Comparison of ENCODE assay signal across 35 mouse cellular contexts in the genomic region with DNA sequence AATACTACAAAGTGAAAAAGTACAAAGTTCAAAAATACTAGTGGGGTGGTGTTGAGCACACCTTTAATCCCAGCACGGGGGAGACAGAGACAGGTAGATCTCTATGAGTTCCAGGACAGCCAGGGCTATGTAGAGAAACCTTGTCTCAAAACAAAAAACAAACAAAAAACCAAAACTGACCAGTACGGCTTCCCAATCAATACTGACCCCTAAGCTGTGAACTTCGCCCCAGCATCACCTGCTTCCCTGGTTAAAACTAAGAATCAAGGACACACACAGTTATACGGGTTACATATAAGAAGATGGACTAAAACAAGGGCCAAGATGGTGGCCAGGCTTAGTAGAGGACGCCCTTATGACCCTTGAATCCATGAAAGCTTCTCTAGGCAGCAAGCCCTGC. TPM values are rescaled to one million over a fixed set of nuclear protein-coding genes. Genes with fewer than 3 reads are reported as not detected.
"Had no signal": no experiment of that assay in that cellular context is flagged by ENCODE, and none has a peak within 500 bp of the region (broad histone marks: within the 10 kb centered on the region; RNA-seq: fewer than 3 reads in every experiment).

No protein-coding gene starts in this region.

- DNase-seq: heart, postnatal 10 days; heart, postnatal 14 days; heart, postnatal 36 days; heart, postnatal 4 days; kidney, adult 11 months; kidney, adult 18-20 months; kidney, adult 2 months; kidney, adult 8-10 months; kidney, adult 9 months; kidney, postnatal 10 days; kidney, postnatal 14 days; kidney, postnatal 25 days; kidney, postnatal 36 days; kidney, postnatal 4 days; layer of hippocampus, adult 9-11 months; layer of hippocampus, postnatal 36 days had no signal

- H3K9ac ChIP-seq: heart, embryonic 12.5 days; heart, embryonic 13.5 days; heart, embryonic 15.5 days; hindbrain, embryonic 12.5 days; hindbrain, embryonic 13.5 days; hindbrain, embryonic 14.5 days; hindbrain, embryonic 15.5 days; intestine, embryonic 15.5 days; kidney, embryonic 15.5 days had no signal

- H3K4me2 ChIP-seq: heart, embryonic 11.5 days; heart, embryonic 12.5 days; heart, embryonic 13.5 days; heart, embryonic 15.5 days; hindbrain, embryonic 12.5 days; hindbrain, embryonic 13.5 days; hindbrain, embryonic 14.5 days; hindbrain, embryonic 15.5 days; intestine, embryonic 15.5 days; kidney, embryonic 15.5 days had no signal

- H3K9me3 ChIP-seq: heart, embryonic 10.5 days; heart, embryonic 12.5 days; heart, embryonic 13.5 days; heart, embryonic 15.5 days; hindbrain, embryonic 10.5 days; hindbrain, embryonic 12.5 days; hindbrain, embryonic 13.5 days; hindbrain, embryonic 15.5 days; intestine, embryonic 15.5 days; kidney, embryonic 15.5 days had no signal

- H3K36me3 ChIP-seq: heart, embryonic 10.5 days; heart, embryonic 12.5 days; heart, embryonic 13.5 days; heart, embryonic 15.5 days; intestine, embryonic 15.5 days; kidney, embryonic 15.5 days had no signal

- H3K27ac ChIP-seq: heart, embryonic 10.5 days; heart, embryonic 13.5 days; heart, embryonic 15.5 days; hindbrain, embryonic 10.5 days; hindbrain, embryonic 12.5 days; hindbrain, embryonic 13.5 days; hindbrain, embryonic 14.5 days; hindbrain, embryonic 15.5 days; hindbrain, postnatal 0 days; intestine, embryonic 15.5 days; kidney, embryonic 15.5 days; kidney, postnatal 0 days; layer of hippocampus, adult 2 months had no signal

- H3K4me3 ChIP-seq: heart, embryonic 10.5 days; heart, embryonic 12.5 days; heart, embryonic 13.5 days; heart, embryonic 15.5 days; hindbrain, embryonic 10.5 days; hindbrain, embryonic 12.5 days; hindbrain, embryonic 13.5 days; hindbrain, embryonic 15.5 days; intestine, embryonic 15.5 days; kidney, embryonic 15.5 days; layer of hippocampus, adult 2 months had no signal

- H3K4me1 ChIP-seq: heart, embryonic 12.5 days; heart, embryonic 13.5 days; heart, embryonic 15.5 days; hindbrain, embryonic 10.5 days; hindbrain, embryonic 12.5 days; hindbrain, embryonic 13.5 days; hindbrain, embryonic 15.5 days; kidney, embryonic 15.5 days had no signal

- H3K27me3 ChIP-seq: heart, embryonic 15.5 days; hindbrain, embryonic 12.5 days; hindbrain, embryonic 13.5 days; hindbrain, embryonic 15.5 days; intestine, embryonic 15.5 days; kidney, embryonic 15.5 days had no signal

- ATAC-seq: hindbrain, embryonic 16.5 days; hindbrain, postnatal 0 days; inflammation-experienced regulatory T-cells, adult 6 months; intestine, embryonic 15.5 days; intestine, embryonic 16.5 days; intestine, postnatal 0 days had no signal

RNA-seq across cellular contexts. Expression of gene Clstn3, which starts 8.4 kb away (rescaled TPM):
- polyA plus RNA-seq: inflammation-experienced regulatory T-cells, adult 6 months had no signal

RNA-seq across cellular contexts. Expression of gene C1rl, which starts 36.7 kb away (rescaled TPM):
- polyA plus RNA-seq: inflammation-experienced regulatory T-cells, adult 6 months had no signal
